Mouse (Mus musculus) CH12.LX (cell line): Measurements from ENCODE around the gene Zswim5. TPM values are rescaled to one million over a fixed set of nuclear protein-coding genes. Genes with fewer than 3 reads are reported as not detected.

ENCODE experiments used
- DNase-seq: peaks from one replicate; pipeline ENCODE4 v3.0.0-alpha.2; 2013; ENCODE audit errors: extremely low read depth
- H3K27ac ChIP-seq: 2 replicates; pipeline ENCODE4 v1.5.1; 2012; ENCODE audit warnings: low read depth, mild to moderate bottlenecking, control low read depth, moderate library complexity; ENCODE audit not compliant: insufficient read depth
- H3K27me3 ChIP-seq: replicated peaks from 2 replicates; pipeline ENCODE3; 2012; ENCODE audit warnings: inconsistent platforms
- H3K36me3 ChIP-seq, 2 experiments: replicated peaks in 1 of 2; 2 replicates each; pipeline versions ENCODE3 to v1.6.1; 2012; ENCODE audit warnings: inconsistent platforms in 1 of 2, low read length in 1 of 2, mild to moderate bottlenecking in 1 of 2, mixed read lengths in 1 of 2, moderate library complexity in 1 of 2; ENCODE audit not compliant: control insufficient read depth in 1 of 2, insufficient read depth in 1 of 2
- H3K4me1 ChIP-seq, 2 experiments: 2 replicates each; pipeline ENCODE4 v1.6.1; 2012; ENCODE audit warnings: inconsistent platforms in 1 of 2, moderate library complexity in 1 of 2; ENCODE audit not compliant: insufficient read depth in 2 of 2, control insufficient read depth in 1 of 2
- H3K4me2 ChIP-seq: 2 replicates; pipeline ENCODE4 v1.6.1; 2012; ENCODE audit warnings: low read depth, mild to moderate bottlenecking, control low read depth; ENCODE audit not compliant: poor library complexity, insufficient read depth, severe bottlenecking
- H3K4me3 ChIP-seq, 3 experiments: fragments of 150-350 bp in 1 of 3; sonication (generic) in 1 of 3; replicated peaks in 1 of 3; 2 replicates each; pipeline versions ENCODE3 to v1.5.1; 2011 to 2012; ENCODE audit warnings: low read depth in 2 of 3, low read length in 2 of 3, mild to moderate bottlenecking in 2 of 3, moderate library complexity in 2 of 3, control low read depth in 1 of 3, improper control_type of control experiment in 1 of 3, inconsistent platforms in 1 of 3, mixed read lengths in 1 of 3; ENCODE audit not compliant: poor library complexity in 1 of 3
- H3K79me2 ChIP-seq: replicated peaks from 2 replicates; pipeline ENCODE4 v1.6.1; 2012; ENCODE audit warnings: mild to moderate bottlenecking, moderate library complexity; ENCODE audit not compliant: control insufficient read depth, poor library complexity, insufficient read depth, severe bottlenecking; ENCODE audit errors: extremely low read depth
- H3K9ac ChIP-seq: 2 replicates; pipeline ENCODE4 v1.6.1; 2012; ENCODE audit warnings: low read depth, mild to moderate bottlenecking, control low read depth, moderate library complexity; ENCODE audit not compliant: insufficient read depth
- H3K9me3 ChIP-seq: replicated peaks from 2 replicates; pipeline ENCODE3; 2012; ENCODE audit warnings: low read length, inconsistent platforms, mixed read lengths
- CTCF ChIP-seq, 2 experiments: IDR thresholded peaks in 1 of 2; conservative IDR thresholded peaks in 1 of 2; 2 replicates each; pipeline ENCODE4 v1.5.1; 2011 to 2012; ENCODE audit warnings: low read depth in 2 of 2, low read length in 2 of 2, improper control_type of control experiment in 1 of 2, inconsistent platforms in 1 of 2, mild to moderate bottlenecking in 1 of 2, moderate library complexity in 1 of 2
- E2F4 ChIP-seq: IDR thresholded peaks from 2 replicates; pipeline ENCODE4 v1.6.1; 2011; ENCODE audit warnings: low read depth, low read length, improper control_type of control experiment; ENCODE audit not compliant: insufficient replicate concordance
- ELF1 ChIP-seq: IDR thresholded peaks from 2 replicates; pipeline ENCODE4 v1.6.1; 2014; ENCODE audit warnings: low read depth, mild to moderate bottlenecking, inconsistent platforms, low read length, improper control_type of control experiment
- ETS1 ChIP-seq: conservative IDR thresholded peaks from 2 replicates; pipeline ENCODE4 v1.6.1; 2012; ENCODE audit warnings: low read depth, mild to moderate bottlenecking, inconsistent platforms, low read length, improper control_type of control experiment, moderate library complexity
- GABPA ChIP-seq: IDR thresholded peaks from 2 replicates; pipeline ENCODE4 v1.6.1; 2012; ENCODE audit warnings: low read depth, low read length, improper control_type of control experiment, inconsistent platforms; ENCODE audit not compliant: insufficient replicate concordance
- IRF4 ChIP-seq: IDR thresholded peaks from 2 replicates; pipeline ENCODE4 v1.6.1; 2014; ENCODE audit warnings: low read depth, mild to moderate bottlenecking, inconsistent platforms, low read length, improper control_type of control experiment
- KAT2A ChIP-seq: IDR thresholded peaks from 2 replicates; pipeline ENCODE4 v1.6.1; 2012; ENCODE audit warnings: low read length, improper control_type of control experiment, inconsistent platforms; ENCODE audit not compliant: insufficient replicate concordance
- MAFK ChIP-seq: IDR thresholded peaks from 2 replicates; pipeline ENCODE4 v1.6.1; 2011; ENCODE audit warnings: low read length, improper control_type of control experiment; ENCODE audit not compliant: insufficient replicate concordance
- MAZ ChIP-seq: IDR thresholded peaks from 2 replicates; pipeline ENCODE4 v1.6.1; 2012; ENCODE audit warnings: low read depth, mild to moderate bottlenecking, inconsistent platforms, low read length, improper control_type of control experiment, moderate library complexity
- MYC ChIP-seq: IDR thresholded peaks from 2 replicates; pipeline ENCODE4 v1.6.1; 2011; ENCODE audit warnings: low read depth, mild to moderate bottlenecking, improper control_type of control experiment, low read length
- NELFE ChIP-seq: IDR thresholded peaks from 2 replicates; pipeline ENCODE4 v1.6.1; 2011; ENCODE audit warnings: low read depth, low read length, improper control_type of control experiment
- NRF1 ChIP-seq: IDR thresholded peaks from 2 replicates; pipeline ENCODE4 v1.6.1; 2014; ENCODE audit warnings: low read depth, mild to moderate bottlenecking, inconsistent platforms, low read length, improper control_type of control experiment, moderate library complexity
- POLR2A ChIP-seq: IDR thresholded peaks from 2 replicates; pipeline ENCODE4 v1.6.1; 2011; ENCODE audit warnings: low read depth, mild to moderate bottlenecking, improper control_type of control experiment, low read length
- POLR2AphosphoS2 ChIP-seq: IDR thresholded peaks from 2 replicates; pipeline ENCODE4 v1.6.1; 2011; ENCODE audit warnings: low read depth, low read length, improper control_type of control experiment
- SIN3A ChIP-seq: IDR thresholded peaks from 2 replicates; pipeline ENCODE4 v1.6.1; 2012; ENCODE audit warnings: low read length, improper control_type of control experiment, inconsistent platforms
- TBP ChIP-seq: conservative IDR thresholded peaks from 2 replicates; pipeline ENCODE4 v1.6.1; 2011; ENCODE audit warnings: low read depth, low read length, improper control_type of control experiment
- TCF12 ChIP-seq: IDR thresholded peaks from 2 replicates; pipeline ENCODE4 v1.6.1; 2014; ENCODE audit warnings: low read depth, mild to moderate bottlenecking, inconsistent platforms, low read length, improper control_type of control experiment
- UBTF ChIP-seq: IDR thresholded peaks from 2 replicates; pipeline ENCODE4 v1.6.1; 2012; ENCODE audit warnings: low read depth, mild to moderate bottlenecking, inconsistent platforms, low read length, improper control_type of control experiment, moderate library complexity
- ZKSCAN1 ChIP-seq: IDR thresholded peaks from 2 replicates; pipeline ENCODE4 v1.6.1; 2012; ENCODE audit warnings: low read depth, inconsistent platforms, low read length, improper control_type of control experiment, borderline replicate concordance
- dilution Hi-C: fragments of 300-500 bp; cut with MboI; formaldehyde crosslinking; loops from 2 replicates; pipeline ENCODE4 v1.14.3; 2020; ENCODE audit warnings: low sequenced_read_pairs; ENCODE audit not compliant: extremely low pct_unique_long_range_greater_than_20kb, extremely low pct_ligation_motif_present
- in situ Hi-C: fragments of 300-500 bp; cut with MboI; formaldehyde crosslinking; loops from 3 replicates; pipeline ENCODE4 v1.14.3; 2019; ENCODE audit warnings: low sequenced_read_pairs, low pct_ligation_motif_present, low pct_unique_long_range_greater_than_20kb, mixed read lengths
- polyA plus RNA-seq: library from polyadenylated mRNA; unstranded; fragments of >175 nt; gene quantifications from 2 replicates; pipeline ENCODE4 v1.2.1, GENCODE M21; 2012; ENCODE audit warnings: low read depth; ENCODE audit not compliant: insufficient read length
- total RNA-seq, 2 experiments: library from RNA; depleted of rRNA; stranded (reverse); fragments of 300-350 nt in 1 of 2; fragments of >200 nt in 1 of 2; gene quantifications; 2 replicates each; pipeline ENCODE4 v1.2.3; 2012 to 2014

Zswim5 gene
- total and polyA plus RNA-seq, 3 experiments = 1.1 to 1.2 (median 1.2) TPM

- Histone ChIP-seq H3K79me2 (peaks cover 11% of the 10 kb centered on the region), H3K36me3 (peaks cover 7 to 15% of the 10 kb centered on the region in 2 experiments), H3K4me2 (no peak overlapping the region), H3K27ac (no peak overlapping the region), H3K27me3 (no peaks in the 10 kb centered on the region), H3K9ac (no peak overlapping the region), H3K4me3 (no peak overlapping the region), H3K9me3 (no peaks in the 10 kb centered on the region)
- DNase-seq = no peak
- in situ Hi-C loops (no loop called here), dilution Hi-C loops (no loop called here)
- TF ChIP-seq GABPA (no peak), TBP (no peak), IRF4 (no peak), POLR2A (no peak), NRF1 (no peak)
- TF ChIP-seq, all 38 proteins: peak for 0
- peaks cover 0 to 25% of the 10 kb centered on the region in 2 experiments; a peak in 2 of 4 replicates for H3K4me1 ChIP-seq
Measured at GRCm38 (mm10) chr4:117017738-117018137, 140.6 kb downstream of the Zswim5 start.

GRCm38 (mm10) chr4:117018327-117018726, 141.2 kb downstream of the Zswim5 start:
- Histone ChIP-seq H3K4me3 (no peak overlapping the region), H3K36me3 (peaks cover 12 to 20% of the 10 kb centered on the region in 2 experiments), H3K4me2 (no peak overlapping the region), H3K9ac (no peak overlapping the region), H3K9me3 (no peaks in the 10 kb centered on the region), H3K27me3 (no peaks in the 10 kb centered on the region), H3K79me2 (peaks cover 12% of the 10 kb centered on the region), H3K27ac (no peak overlapping the region), H3K4me1 (peaks cover 0 to 25% of the 10 kb centered on the region in 2 experiments; a peak in 2 of 4 replicates)
- DNase-seq = no peak
- TF ChIP-seq UBTF (no peak), MYC (no peak), NELFE (no peak), TBP (no peak), SIN3A (no peak), TCF12 (no peak), KAT2A (no peak), ELF1 (no peak), ETS1 (no peak), E2F4 (no peak), CTCF (conservative IDR thresholded peaks at IDR 0.05 in 1 of 2, IDR thresholded peaks at IDR 0.05 in 1 of 2; ENCODE audit: low read depth in 2 of 2, low read length in 2 of 2) (no peak), POLR2AphosphoS2 (no peak), ZKSCAN1 (no peak), MAZ (no peak), MAFK (no peak)
- dilution Hi-C loops (no loop called here), in situ Hi-C loops (no loop called here)
